Mouse (Mus musculus): ENCODE measurements around the gene Mfsd14a. TPM values are rescaled to one million over a fixed set of nuclear protein-coding genes. Genes with fewer than 3 reads are reported as not detected.
"Not testable (repeated sequence)": the region's sequence is repeated elsewhere in the genome, so short reads cannot be mapped to it uniquely, and the experiment has no call there.

Mfsd14a gene
- polyA plus RNA-seq, 1 experiment, result 7.1 TPM

DNA sequence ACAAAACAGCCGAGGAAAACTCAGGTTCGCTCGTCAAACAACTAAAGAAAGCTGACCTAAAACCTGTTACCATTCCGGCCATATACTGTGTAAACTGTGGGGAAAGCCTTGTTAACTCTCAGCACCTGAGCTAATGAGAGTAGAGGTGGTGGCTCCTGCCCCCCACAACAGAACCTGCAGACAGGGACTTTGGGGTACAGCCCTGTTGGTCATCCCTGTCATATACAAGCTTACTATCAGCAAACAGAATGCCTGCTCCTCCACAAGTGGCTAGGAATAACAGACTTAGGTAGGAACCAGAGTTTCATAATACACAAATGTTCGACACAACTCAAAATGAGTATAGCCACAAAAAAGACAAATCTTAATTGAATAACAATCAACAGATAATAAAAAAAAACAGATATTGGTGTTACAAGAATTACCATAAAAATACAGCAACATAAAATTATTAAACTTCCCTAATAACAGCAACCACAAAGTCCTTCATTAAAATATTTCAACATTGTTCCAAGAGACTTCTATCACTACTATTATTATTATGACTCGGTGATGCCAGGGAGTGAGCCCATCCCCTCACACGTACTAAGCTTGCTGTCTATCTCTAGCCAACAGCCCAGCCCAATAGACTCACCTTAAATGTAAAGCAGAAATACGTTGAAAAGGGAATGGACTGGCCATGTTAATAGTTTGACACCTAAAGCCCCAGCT, 32.6 kb upstream of the Mfsd14a start:
- TF ChIP-seq GATA1 (IDR thresholded peaks at IDR 0.05; ENCODE audit: borderline replicate concordance, low read length), result no peak
- no peak for TF ChIP-seq FLI1 (IDR thresholded peaks at IDR 0.05; ENCODE audit: low read length)
- no peak overlapping the region for H3K4me3 ChIP-seq (replicated peaks)
- H3K9me3 ChIP-seq, result no peaks in the 10 kb centered on the region
- no peaks in the 10 kb centered on the region for H3K27me3 ChIP-seq (replicated peaks)
- H3K4me1 ChIP-seq, result peaks cover 55% of the 10 kb centered on the region
- peaks cover 37% of the 10 kb centered on the region for H3K36me3 ChIP-seq (replicated peaks; ENCODE audit: low read length)

DNA sequence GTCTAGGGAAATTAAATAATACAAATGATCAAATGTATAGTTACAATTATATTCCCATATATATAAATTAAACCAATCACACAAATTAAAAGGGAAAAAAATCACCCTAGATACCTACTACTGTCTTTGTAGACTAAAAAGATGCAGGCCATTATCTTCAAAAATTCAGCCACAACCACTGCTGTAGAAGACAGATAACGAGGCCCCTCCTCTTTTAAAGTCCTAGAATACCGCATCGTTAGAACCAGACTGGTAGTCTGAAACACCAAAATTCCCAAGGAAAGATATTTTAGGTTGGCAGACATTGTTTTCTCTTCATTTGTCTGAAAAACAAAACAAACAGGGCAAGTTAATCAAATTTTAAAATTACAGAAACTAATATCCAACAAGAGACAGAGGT, 31.8 kb upstream of the Mfsd14a start:
- no peak overlapping the region for H3K4me3 ChIP-seq (replicated peaks)
- peaks cover 55% of the 10 kb centered on the region for H3K4me1 ChIP-seq
- TF ChIP-seq FLI1 (IDR thresholded peaks at IDR 0.05; ENCODE audit: low read length) (no peak), GATA1 (IDR thresholded peaks at IDR 0.05; ENCODE audit: borderline replicate concordance, low read length) (no peak)
- H3K9me3 ChIP-seq, result no peaks in the 10 kb centered on the region
- no peaks in the 10 kb centered on the region for H3K27me3 ChIP-seq (replicated peaks)
- peaks cover 36% of the 10 kb centered on the region for H3K36me3 ChIP-seq (replicated peaks; ENCODE audit: low read length)

DNA sequence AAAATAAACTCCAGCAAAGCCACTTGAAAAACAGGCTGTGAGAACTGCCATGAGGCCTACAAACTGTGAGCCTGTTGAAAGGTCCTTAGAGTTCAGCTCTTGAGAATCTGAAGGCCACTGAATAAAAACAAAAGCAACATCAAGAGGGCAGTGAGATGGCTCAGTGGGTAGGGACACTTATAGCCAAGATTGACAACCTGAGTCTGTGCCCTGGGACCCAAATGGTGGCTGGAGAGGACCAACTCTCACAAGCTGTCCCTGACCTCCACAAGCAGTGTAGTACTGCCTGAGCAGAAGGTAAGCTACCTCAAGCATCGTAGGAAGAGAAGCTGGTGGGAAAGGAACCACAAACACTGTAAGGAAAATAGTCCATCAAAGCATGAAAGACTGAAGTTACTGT, 18.7 kb upstream of the Mfsd14a start, which contains the start of gene Gm43191:
TSS of gene Gm43191 (minus strand) at position 101 of the 400 bp plus-strand sequence.
- H3K9me3 ChIP-seq, result no peaks in the 10 kb centered on the region
- no peak within 1 kb of the TSS for H3K4me3 ChIP-seq (replicated peaks)
- TF ChIP-seq GATA1 (IDR thresholded peaks at IDR 0.05; ENCODE audit: borderline replicate concordance, low read length), result no peak
- TF ChIP-seq FLI1 (IDR thresholded peaks at IDR 0.05; ENCODE audit: low read length), result no peak
- peaks cover 66% of the 10 kb centered on the region for H3K36me3 ChIP-seq (replicated peaks; ENCODE audit: low read length)
- H3K4me1 ChIP-seq, result 0 out of 2 replicates have a peak, but pooled peaks cover 3% of the 10 kb centered on the region
- H3K27me3 ChIP-seq (replicated peaks), result no peaks in the 10 kb centered on the region

DNA sequence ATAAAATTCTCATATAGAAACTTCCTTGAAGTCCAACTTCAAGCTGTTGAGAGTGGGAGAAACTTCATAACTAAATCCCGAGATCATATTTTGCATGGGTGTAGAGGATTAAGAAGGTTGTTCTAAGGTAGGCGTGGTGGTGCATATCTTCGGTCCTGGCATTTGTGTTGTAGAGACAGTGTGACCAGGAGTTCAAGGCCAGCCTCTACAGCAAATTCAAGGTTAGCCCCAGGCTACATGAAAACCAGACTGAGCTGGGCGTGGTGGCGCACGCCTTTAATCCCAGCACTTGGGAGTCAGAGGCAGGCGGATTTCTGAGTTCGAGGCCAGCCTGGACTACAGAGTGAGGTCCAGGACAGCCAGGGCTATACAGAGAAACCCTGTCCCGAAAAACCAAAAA, 1.8 kb upstream of the Mfsd14a start:
- Histone ChIP-seq H3K36me3 (replicated peaks; ENCODE audit: low read length) (peaks cover 26% of the 10 kb centered on the region), H3K4me1 (peaks cover 31% of the 10 kb centered on the region)
- H3K9me3 ChIP-seq; H3K4me3 ChIP-seq (replicated peaks); H3K27me3 ChIP-seq (replicated peaks): not testable (repeated sequence)

DNA sequence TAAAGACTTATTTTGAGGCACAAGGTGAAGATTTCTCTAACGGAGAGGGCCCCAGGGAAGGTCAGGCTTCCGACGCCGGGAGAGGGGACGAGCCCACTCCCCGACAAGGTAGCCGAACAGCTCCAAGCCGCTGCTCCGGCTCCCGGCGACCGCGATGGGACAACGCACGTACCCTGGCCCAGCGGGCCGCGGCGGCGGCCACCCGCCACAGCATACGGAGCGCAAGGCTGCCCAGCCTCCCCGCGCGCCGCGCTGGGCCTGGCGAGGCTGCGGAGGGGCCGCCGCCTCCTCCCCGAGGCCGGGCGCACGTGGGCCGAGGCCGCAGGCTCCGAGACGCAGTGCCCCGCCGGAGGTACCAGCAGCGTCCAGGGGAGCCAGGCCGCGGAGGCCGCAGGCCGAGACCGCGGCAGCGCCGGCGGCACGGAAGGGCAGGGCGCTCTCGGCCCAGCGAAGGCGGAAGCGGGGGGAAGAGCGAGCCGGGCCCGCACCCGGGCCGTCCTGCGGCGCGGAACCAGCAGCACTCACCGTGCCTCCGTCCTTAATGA, 535 bp downstream of the Mfsd14a start:
- no peaks in the 10 kb centered on the region for H3K9me3 ChIP-seq
- peak overlapping the region; percentile 97 for H3K4me3 ChIP-seq (replicated peaks)
- H3K27me3 ChIP-seq (replicated peaks), result no peaks in the 10 kb centered on the region
- peaks cover 53% of the 10 kb centered on the region for H3K4me1 ChIP-seq
- peaks cover 7% of the 10 kb centered on the region for H3K36me3 ChIP-seq (replicated peaks; ENCODE audit: low read length)
- TF ChIP-seq FLI1 (IDR thresholded peaks at IDR 0.05; ENCODE audit: low read length), result no peak
- no peak for TF ChIP-seq GATA1 (IDR thresholded peaks at IDR 0.05; ENCODE audit: borderline replicate concordance, low read length)

DNA sequence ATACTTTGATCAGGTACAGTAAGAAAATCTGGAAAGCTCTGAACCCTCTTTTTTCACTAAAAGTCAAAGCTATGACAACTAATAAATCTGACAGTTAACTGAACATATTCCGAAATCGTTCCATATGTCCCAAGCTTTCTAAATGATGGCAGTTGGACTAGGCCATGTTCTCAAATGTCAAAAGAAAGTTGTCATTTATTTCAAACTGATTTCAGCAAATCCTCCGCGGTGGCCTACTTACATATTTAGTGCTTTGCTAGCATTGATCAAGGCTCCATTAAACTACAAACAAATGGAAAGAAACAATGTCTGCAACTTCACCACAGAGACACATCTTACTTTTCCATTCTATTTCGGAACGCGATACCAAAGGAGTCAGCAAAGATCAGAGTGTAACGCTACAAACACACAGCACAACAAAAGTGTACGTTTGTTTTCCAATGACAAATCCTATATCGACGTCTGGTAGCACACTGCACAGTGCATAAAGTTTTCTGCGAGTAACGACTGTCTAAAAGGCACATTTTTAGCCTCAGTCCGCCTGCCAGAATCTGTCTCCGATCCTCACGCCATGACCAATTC, 1.1 kb downstream of the Mfsd14a start:
- Histone ChIP-seq H3K36me3 (replicated peaks; ENCODE audit: low read length) (peaks cover 6% of the 10 kb centered on the region), H3K4me3 (replicated peaks) (peak overlapping the region; percentile 97), H3K4me1 (peaks cover 59% of the 10 kb centered on the region), H3K27me3 (replicated peaks) (no peaks in the 10 kb centered on the region), H3K9me3 (no peaks in the 10 kb centered on the region)
- TF ChIP-seq GATA1 (IDR thresholded peaks at IDR 0.05; ENCODE audit: borderline replicate concordance, low read length), result no peak
- no peak for TF ChIP-seq FLI1 (IDR thresholded peaks at IDR 0.05; ENCODE audit: low read length)

DNA sequence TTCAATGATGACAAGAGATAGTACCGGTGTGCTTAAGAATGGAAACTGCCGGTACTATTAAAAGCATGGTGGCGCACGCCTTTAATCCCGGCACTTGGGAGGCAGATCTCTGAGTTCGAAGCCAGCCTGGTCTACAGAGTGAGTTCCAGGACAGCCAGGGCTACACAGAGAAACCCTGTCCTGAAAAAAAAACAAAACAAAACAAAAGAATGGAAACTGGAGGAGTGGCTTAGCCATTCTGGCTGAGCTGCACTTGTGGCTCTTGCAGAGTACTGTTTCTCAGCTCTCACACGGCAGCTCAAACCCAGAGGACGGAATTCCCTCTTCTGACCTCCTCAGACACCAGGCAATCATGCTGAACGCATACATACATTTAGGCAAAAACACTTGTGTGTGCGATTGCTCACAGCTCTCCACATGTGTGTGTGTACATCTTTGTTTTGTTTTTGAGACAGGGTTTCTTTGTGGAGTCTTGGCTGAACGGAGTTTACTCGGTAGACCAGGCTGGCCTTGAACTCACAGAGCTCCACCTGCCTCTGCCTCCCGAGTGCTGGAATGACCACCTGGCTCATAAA, 2.5 kb downstream of the Mfsd14a start:
- no peaks in the 10 kb centered on the region for H3K9me3 ChIP-seq
- H3K36me3 ChIP-seq (replicated peaks; ENCODE audit: low read length), result peaks cover 5% of the 10 kb centered on the region
- peaks cover 69% of the 10 kb centered on the region for H3K4me1 ChIP-seq
- TF ChIP-seq FLI1 (IDR thresholded peaks at IDR 0.05; ENCODE audit: low read length) (no peak), GATA1 (IDR thresholded peaks at IDR 0.05; ENCODE audit: borderline replicate concordance, low read length) (no peak)
- no peaks in the 10 kb centered on the region for H3K27me3 ChIP-seq (replicated peaks)
- H3K4me3 ChIP-seq (replicated peaks), result peak overlapping the region; percentile 81

DNA sequence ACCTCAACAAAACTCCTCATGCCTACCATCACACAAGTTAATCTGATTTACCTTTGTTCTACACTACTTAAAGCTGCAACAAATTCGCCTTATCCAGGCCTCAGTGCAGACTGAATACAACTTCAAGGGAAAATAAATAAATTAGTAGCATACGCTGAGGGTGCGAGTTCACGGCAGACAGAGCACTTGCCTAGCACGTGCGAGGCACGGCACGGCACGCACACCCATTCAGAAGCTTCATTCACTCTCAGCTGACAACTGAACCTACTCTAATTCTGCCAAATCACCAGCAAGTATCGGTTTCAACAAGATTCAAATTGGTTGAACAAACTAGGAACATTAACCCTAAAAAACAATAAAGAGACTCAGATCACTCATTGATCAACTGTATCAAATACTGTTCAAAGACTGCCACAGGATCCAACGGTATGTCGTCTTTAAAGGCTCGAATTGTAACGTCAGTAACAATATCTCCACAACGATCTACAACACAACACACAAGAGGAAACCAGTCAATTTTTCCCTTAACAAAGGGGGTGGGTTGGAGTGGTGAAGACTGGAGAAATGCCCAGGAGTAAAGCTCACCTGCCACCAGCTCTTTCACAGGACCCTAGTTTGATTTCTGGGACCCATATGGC, 3.4 kb downstream of the Mfsd14a start:
- no peaks in the 10 kb centered on the region for H3K9me3 ChIP-seq
- H3K4me1 ChIP-seq, result peaks cover 73% of the 10 kb centered on the region
- TF ChIP-seq FLI1 (IDR thresholded peaks at IDR 0.05; ENCODE audit: low read length) (no peak), GATA1 (IDR thresholded peaks at IDR 0.05; ENCODE audit: borderline replicate concordance, low read length) (no peak)
- H3K4me3 ChIP-seq (replicated peaks), result peak overlapping the region; percentile 71
- no peaks in the 10 kb centered on the region for H3K27me3 ChIP-seq (replicated peaks)
- H3K36me3 ChIP-seq (replicated peaks; ENCODE audit: low read length), result peaks cover 5% of the 10 kb centered on the region

DNA sequence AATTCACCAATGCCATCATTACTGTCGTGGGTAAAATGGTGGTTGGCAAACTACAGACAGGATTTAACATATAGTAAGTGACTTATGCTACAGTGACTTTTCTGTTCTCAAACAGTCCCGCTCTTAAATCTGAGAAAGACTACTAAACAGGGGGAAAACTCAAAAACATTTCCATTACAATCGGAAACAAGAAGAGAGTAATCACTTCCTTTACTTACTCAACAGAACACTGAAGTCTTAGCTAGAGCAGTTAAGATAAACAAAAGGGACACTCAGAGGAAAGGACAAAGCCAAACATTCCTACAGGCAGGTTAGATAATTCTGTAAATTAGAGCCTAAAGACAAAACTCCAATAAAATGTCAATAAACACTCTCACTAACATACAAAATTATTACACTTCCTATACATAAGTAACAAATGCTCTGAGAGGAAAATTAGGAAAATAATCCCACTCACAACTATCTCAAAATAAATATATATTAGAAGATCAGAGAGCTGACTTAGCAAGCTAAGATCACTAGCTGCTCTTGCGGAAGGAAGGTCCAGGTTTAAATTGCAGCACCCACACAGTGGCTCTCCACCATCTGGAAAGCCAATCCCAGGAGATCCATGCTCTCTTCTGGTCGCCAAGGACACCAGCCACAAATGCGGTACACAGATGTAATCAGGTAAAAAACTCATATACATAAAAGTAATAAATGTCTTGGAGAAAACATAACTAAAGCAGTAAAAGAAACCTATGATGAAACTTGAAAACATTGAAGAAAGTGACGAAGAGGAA, 6.1 kb downstream of the Mfsd14a start:
- Histone ChIP-seq H3K9me3 (no peaks in the 10 kb centered on the region), H3K36me3 (replicated peaks; ENCODE audit: low read length) (peaks cover 12% of the 10 kb centered on the region), H3K4me3 (replicated peaks) (no peak overlapping the region), H3K4me1 (peaks cover 87% of the 10 kb centered on the region), H3K27me3 (replicated peaks) (no peaks in the 10 kb centered on the region)
- TF ChIP-seq GATA1 (IDR thresholded peaks at IDR 0.05; ENCODE audit: borderline replicate concordance, low read length), result no peak

DNA sequence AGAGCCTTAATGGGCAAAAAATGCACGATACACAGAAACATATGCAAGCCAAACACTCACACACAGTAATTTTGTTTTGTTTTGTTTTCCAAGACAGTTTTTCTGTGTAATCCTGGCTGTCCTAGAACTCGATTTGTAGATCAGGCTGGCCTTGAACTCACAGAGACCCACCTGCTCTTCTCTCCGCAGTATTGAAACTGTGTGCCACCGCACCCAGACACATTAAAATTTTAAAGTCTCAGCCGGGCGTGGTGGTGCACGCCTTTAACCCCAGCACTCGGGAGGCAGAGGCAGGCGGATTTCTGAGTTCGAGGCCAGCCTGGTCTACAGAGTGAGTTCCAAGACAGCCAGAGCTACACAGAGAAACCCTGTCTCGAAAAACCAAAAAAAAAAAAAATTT, 8.4 kb downstream of the Mfsd14a start:
- not testable (repeated sequence) for H3K4me3 ChIP-seq (replicated peaks); H3K9me3 ChIP-seq; H3K27me3 ChIP-seq (replicated peaks)
- H3K4me1 ChIP-seq, result peaks cover 90% of the 10 kb centered on the region
- H3K36me3 ChIP-seq (replicated peaks; ENCODE audit: low read length), result peaks cover 30% of the 10 kb centered on the region

All from megakaryocyte, embryonic 14.5 days (primary cell).